Mouse (Mus musculus): ENCODE results near the gene Patl2. TPM values are rescaled to one million over a fixed set of nuclear protein-coding genes. Genes with fewer than 3 reads are reported as not detected.
"Not testable (repeated sequence)": the region's sequence is repeated elsewhere in the genome, so short reads cannot be mapped to it uniquely, and the experiment has no call there.

Patl2 gene
- polyA plus RNA-seq, 1 experiment from 2014 or later: not detected

DNA sequence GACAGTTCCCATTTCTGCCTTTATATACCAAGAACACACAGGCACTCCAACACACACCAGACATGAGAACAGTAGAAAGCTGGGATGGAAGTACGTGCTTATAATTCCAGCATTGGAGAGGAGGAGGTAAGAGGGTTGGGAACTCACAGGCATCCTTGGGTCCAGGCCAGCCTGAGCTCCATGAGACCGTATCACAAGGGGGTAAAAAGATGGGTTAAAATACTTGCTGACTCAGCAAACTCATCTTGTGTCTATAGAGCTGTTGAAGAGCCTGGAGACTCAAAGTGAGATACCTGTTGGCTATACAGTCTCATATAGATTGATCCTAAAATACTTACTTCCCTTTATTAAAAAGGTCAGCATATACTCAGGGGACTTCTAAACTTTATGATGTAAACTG, 69.1 kb downstream of the Patl2 start:
- H3K27ac ChIP-seq (ENCODE audit: low read depth, low read length): no peak overlapping the region
- ATAC-seq (no peak), DNase-seq (ENCODE audit: low spot score) (peak; percentile 1)
- no peaks in the 10 kb centered on the region for H3K9me3 ChIP-seq (replicated peaks; ENCODE audit: control insufficient read depth, low read length)
- no peaks in the 10 kb centered on the region for H3K27me3 ChIP-seq (replicated peaks; ENCODE audit: control insufficient read depth, insufficient read depth, low read length)
- no peak overlapping the region for H3K4me3 ChIP-seq (ENCODE audit: low read depth, low read length)
- no peak overlapping the region for H3K4me2 ChIP-seq (ENCODE audit: low read length)
- H3K4me1 ChIP-seq (ENCODE audit: control insufficient read depth, insufficient read depth, low read length): no peaks in the 10 kb centered on the region; the same call in 1 of the 2 replicates
- peaks cover 13% of the 10 kb centered on the region for H3K36me3 ChIP-seq (ENCODE audit: control insufficient read depth, insufficient read depth, low read length)
- 89% methylated on average over 2 of the region's 2 CpGs for WGBS
- no peak overlapping the region for H3K9ac ChIP-seq (ENCODE audit: low read length)

DNA sequence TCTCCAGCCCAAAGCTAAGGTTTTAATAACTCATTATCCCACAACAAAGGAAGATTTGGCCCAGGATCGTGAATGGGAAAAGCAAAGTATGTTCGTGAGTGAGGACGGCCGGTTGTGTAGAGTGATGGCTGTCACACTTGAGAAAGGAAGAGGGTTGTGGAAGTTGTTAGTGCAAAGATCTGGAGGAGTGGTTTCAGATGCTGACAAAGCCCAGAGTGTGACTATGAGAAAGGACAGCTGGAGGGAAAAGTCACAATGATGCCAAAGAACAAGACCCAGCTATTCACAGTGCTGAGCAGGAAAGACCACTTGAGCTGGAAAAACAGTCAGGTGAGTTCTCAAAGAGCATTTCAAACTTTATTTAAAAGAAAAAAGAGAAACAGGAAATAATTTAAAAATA, 76.3 kb downstream of the Patl2 start:
- ATAC-seq: no peak
- H3K4me3 ChIP-seq (ENCODE audit: low read depth, low read length): no peak overlapping the region
- 74% methylated on average over 4 of the region's 4 CpGs for WGBS
- H3K27ac ChIP-seq (ENCODE audit: low read depth, low read length): no peak overlapping the region
- H3K36me3 ChIP-seq (ENCODE audit: control insufficient read depth, insufficient read depth, low read length): peaks cover 62% of the 10 kb centered on the region
- H3K27me3 ChIP-seq (replicated peaks; ENCODE audit: control insufficient read depth, insufficient read depth, low read length): no peaks in the 10 kb centered on the region
- H3K4me1 ChIP-seq (ENCODE audit: control insufficient read depth, insufficient read depth, low read length): no peaks in the 10 kb centered on the region
- DNase-seq (ENCODE audit: low spot score): no peak
- H3K9ac ChIP-seq (ENCODE audit: low read length): no peak overlapping the region
- no peaks in the 10 kb centered on the region for H3K9me3 ChIP-seq (replicated peaks; ENCODE audit: control insufficient read depth, low read length)
- no peak overlapping the region for H3K4me2 ChIP-seq (ENCODE audit: low read length)

- Histone ChIP-seq H3K4me2 (ENCODE audit: low read length) (no peak overlapping the region), H3K36me3 (ENCODE audit: control insufficient read depth, insufficient read depth, low read length) (peaks cover 64% of the 10 kb centered on the region), H3K9me3 (replicated peaks; ENCODE audit: control insufficient read depth, low read length) (no peaks in the 10 kb centered on the region), H3K9ac (ENCODE audit: low read length) (no peak overlapping the region), H3K27ac (ENCODE audit: low read depth, low read length) (no peak overlapping the region), H3K27me3 (replicated peaks; ENCODE audit: control insufficient read depth, insufficient read depth, low read length) (no peaks in the 10 kb centered on the region), H3K4me3 (ENCODE audit: low read depth, low read length) (no peak overlapping the region), H3K4me1 (ENCODE audit: control insufficient read depth, insufficient read depth, low read length) (no peaks in the 10 kb centered on the region)
- no peak for ATAC-seq
- 87% methylated on average over 14 of the region's 14 CpGs for WGBS
- no peak for DNase-seq (ENCODE audit: low spot score)
These were observed 77.9 kb downstream of the Patl2 start for GRCm38 (mm10) chr2:122108101-122108500.

GRCm38 (mm10) chr2:122102070-122102469, 83.9 kb downstream of the Patl2 start:
- Histone ChIP-seq H3K4me1 (ENCODE audit: control insufficient read depth, insufficient read depth, low read length) (no peaks in the 10 kb centered on the region), H3K27me3 (replicated peaks; ENCODE audit: control insufficient read depth, insufficient read depth, low read length) (no peaks in the 10 kb centered on the region), H3K27ac (ENCODE audit: low read depth, low read length) (no peak overlapping the region), H3K4me3 (ENCODE audit: low read depth, low read length) (no peak overlapping the region), H3K9me3 (replicated peaks; ENCODE audit: control insufficient read depth, low read length) (no peaks in the 10 kb centered on the region), H3K36me3 (ENCODE audit: control insufficient read depth, insufficient read depth, low read length) (peaks cover 53% of the 10 kb centered on the region), H3K9ac (ENCODE audit: low read length) (no peak overlapping the region), H3K4me2 (ENCODE audit: low read length) (no peak overlapping the region)
- no peak for ATAC-seq
- DNase-seq (ENCODE audit: low spot score): no peak

DNA sequence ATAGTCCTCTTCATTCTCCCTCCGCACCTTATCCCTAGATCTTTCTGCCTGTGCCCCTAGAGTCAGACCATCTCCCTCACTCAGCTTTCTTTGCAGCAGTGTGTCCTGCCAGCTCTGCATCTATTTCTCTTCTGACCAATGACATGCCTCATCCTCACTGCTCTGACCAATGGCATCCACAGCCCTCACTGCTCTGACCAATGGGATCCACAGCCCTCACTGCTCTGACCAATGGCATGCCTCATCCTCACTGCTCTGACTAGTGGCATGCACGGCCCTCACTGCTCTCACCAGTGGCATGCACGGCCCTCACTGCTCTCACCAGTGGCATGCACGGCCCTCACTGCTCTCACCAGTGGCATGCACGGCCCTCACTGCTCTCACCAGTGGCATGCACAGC, 88.3 kb downstream of the Patl2 start:
- ATAC-seq; H3K27ac ChIP-seq (ENCODE audit: low read depth, low read length); H3K9me3 ChIP-seq (replicated peaks; ENCODE audit: control insufficient read depth, low read length); DNase-seq (ENCODE audit: low spot score); H3K4me3 ChIP-seq (ENCODE audit: low read depth, low read length); H3K27me3 ChIP-seq (replicated peaks; ENCODE audit: control insufficient read depth, insufficient read depth, low read length); H3K4me2 ChIP-seq (ENCODE audit: low read length); H3K4me1 ChIP-seq (ENCODE audit: control insufficient read depth, insufficient read depth, low read length); H3K9ac ChIP-seq (ENCODE audit: low read length): not testable (repeated sequence)
- peaks cover 73% of the 10 kb centered on the region for H3K36me3 ChIP-seq (ENCODE audit: control insufficient read depth, insufficient read depth, low read length)
- WGBS: 87% methylated on average over 5 of the region's 5 CpGs

DNA sequence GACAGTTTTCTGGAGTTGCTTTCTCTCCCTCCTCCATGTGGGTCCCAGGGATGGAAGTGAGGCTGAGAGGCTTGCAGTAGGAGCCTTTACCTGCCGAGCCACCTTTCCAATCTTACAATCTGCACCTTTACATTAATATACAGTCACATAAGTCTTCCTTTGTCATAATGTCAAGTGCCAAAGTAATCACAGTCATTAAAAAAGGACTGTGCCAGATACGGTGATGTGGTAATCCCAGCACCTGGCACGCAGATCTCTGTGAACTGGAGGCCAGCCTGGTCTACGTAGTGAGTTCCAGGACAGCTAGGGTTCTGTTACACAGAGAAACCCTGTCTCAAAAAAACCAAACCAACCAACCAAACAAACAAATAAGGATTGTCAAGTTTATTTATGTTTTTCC, 92.1 kb downstream of the Patl2 start:
- 93% methylated on average over 4 of the region's 4 CpGs for WGBS
- Histone ChIP-seq H3K4me3 (ENCODE audit: low read depth, low read length) (no peak overlapping the region), H3K36me3 (ENCODE audit: control insufficient read depth, insufficient read depth, low read length) (peaks cover 77% of the 10 kb centered on the region), H3K27ac (ENCODE audit: low read depth, low read length) (no peak overlapping the region), H3K9ac (ENCODE audit: low read length) (no peak overlapping the region), H3K4me1 (ENCODE audit: control insufficient read depth, insufficient read depth, low read length) (no peaks in the 10 kb centered on the region), H3K27me3 (replicated peaks; ENCODE audit: control insufficient read depth, insufficient read depth, low read length) (no peaks in the 10 kb centered on the region), H3K9me3 (replicated peaks; ENCODE audit: control insufficient read depth, low read length) (no peaks in the 10 kb centered on the region), H3K4me2 (ENCODE audit: low read length) (no peak overlapping the region)
- DNase-seq (ENCODE audit: low spot score): no peak
- no peak for ATAC-seq

DNA sequence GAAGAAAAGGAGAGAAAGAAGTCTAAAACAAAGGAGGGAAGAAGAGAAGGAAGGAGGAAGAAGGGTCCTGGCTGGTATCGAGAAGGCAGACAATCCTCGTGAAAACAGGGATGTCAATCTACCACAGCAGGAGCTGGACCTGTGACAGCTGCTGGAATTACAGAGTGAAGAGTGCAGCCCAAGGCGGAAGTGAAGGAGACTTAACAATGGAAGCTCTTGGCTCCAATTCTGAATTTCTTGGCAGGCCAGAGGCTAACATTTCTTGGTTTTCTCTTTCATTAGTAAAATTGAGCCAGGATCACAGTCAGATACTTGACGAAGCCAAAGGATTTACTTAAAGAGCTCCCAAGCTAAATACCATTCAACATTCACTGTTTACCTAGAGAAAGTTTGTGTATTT, 99.5 kb downstream of the Patl2 start:
- peak; percentile 47 for DNase-seq (ENCODE audit: low spot score)
- Histone ChIP-seq H3K9me3 (replicated peaks; ENCODE audit: control insufficient read depth, low read length) (no peaks in the 10 kb centered on the region), H3K27ac (ENCODE audit: low read depth, low read length) (no peak overlapping the region), H3K36me3 (ENCODE audit: control insufficient read depth, insufficient read depth, low read length) (peaks cover 82% of the 10 kb centered on the region), H3K9ac (ENCODE audit: low read length) (no peak overlapping the region), H3K4me3 (ENCODE audit: low read depth, low read length) (no peak overlapping the region), H3K27me3 (replicated peaks; ENCODE audit: control insufficient read depth, insufficient read depth, low read length) (no peaks in the 10 kb centered on the region), H3K4me2 (ENCODE audit: low read length) (no peak overlapping the region), H3K4me1 (ENCODE audit: control insufficient read depth, insufficient read depth, low read length) (no peaks in the 10 kb centered on the region)
- ATAC-seq: no peak
- WGBS: 49% methylated on average over 4 of the region's 4 CpGs

DNA sequence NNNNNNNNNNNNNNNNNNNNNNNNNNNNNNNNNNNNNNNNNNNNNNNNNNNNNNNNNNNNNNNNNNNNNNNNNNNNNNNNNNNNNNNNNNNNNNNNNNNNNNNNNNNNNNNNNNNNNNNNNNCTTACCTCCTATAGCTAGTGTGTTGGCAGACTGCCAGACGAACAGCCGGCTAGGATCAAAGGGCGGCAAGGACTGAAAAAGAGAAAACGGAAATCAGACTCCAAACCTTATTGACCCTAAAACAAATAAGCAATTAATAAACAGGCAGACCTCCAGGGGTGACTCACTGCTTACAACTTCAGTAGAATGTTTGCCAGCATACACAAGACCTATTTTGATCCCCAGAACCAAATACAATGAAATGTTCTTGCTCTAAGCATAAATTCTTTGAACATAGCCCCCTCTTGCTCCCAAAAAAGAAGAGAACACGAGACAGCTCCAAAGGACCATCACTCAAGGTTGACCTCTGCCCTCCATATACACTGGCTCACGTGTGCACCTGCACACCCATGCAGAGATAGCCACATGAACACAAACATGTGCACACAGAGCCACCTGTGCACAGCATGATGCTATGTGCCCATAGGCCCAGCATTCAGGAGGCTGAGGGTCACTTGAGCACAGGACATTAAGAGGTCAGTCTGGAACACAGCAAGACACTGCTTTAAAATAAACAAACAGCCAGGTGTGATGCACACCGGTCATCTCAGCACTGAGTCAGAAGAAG, 104.1 kb downstream of the Patl2 start:
- Histone ChIP-seq H3K36me3 (ENCODE audit: control insufficient read depth, insufficient read depth, low read length) (peaks cover 74% of the 10 kb centered on the region), H3K4me2 (ENCODE audit: low read length) (no peak overlapping the region), H3K9me3 (replicated peaks; ENCODE audit: control insufficient read depth, low read length) (no peaks in the 10 kb centered on the region), H3K4me3 (ENCODE audit: low read depth, low read length) (no peak overlapping the region), H3K27me3 (replicated peaks; ENCODE audit: control insufficient read depth, insufficient read depth, low read length) (no peaks in the 10 kb centered on the region), H3K27ac (ENCODE audit: low read depth, low read length) (no peak overlapping the region), H3K9ac (ENCODE audit: low read length) (no peak overlapping the region), H3K4me1 (ENCODE audit: control insufficient read depth, insufficient read depth, low read length) (no peaks in the 10 kb centered on the region)
- peak; percentile 66 for DNase-seq (ENCODE audit: low spot score)
- 39% methylated on average over 7 of the region's 7 CpGs for WGBS
- ATAC-seq: no peak
